Mouse (Mus musculus) brain, embryonic 14.5 days (tissue): ENCODE results near the gene Zmpste24. TPM values are rescaled to one million over a fixed set of nuclear protein-coding genes. Genes with fewer than 3 reads are reported as not detected.

Experiments
- DNase-seq: peaks from one replicate; pipeline ENCODE4 v3.0.0-alpha.2; 2011; ENCODE audit warnings: low read depth
- CTCF ChIP-seq: fragments of 200-500 bp; IDR thresholded peaks from 2 replicates; pipeline ENCODE4 v1.5.1; 2012; ENCODE audit warnings: inconsistent platforms, mild to moderate bottlenecking, moderate library complexity, borderline replicate concordance; ENCODE audit not compliant: insufficient read depth, insufficient read length; ENCODE audit errors: extremely low read depth
- POLR2A ChIP-seq: fragments of 200-500 bp; IDR thresholded peaks from 2 replicates; pipeline ENCODE4 v1.6.1; 2012; ENCODE audit warnings: mild to moderate bottlenecking, inconsistent platforms, borderline replicate concordance; ENCODE audit not compliant: poor library complexity, insufficient read depth, insufficient read length, severe bottlenecking; ENCODE audit errors: extremely low read depth
- polyA plus RNA-seq: library from polyadenylated mRNA; depleted of rRNA; stranded (reverse); fragments of >200 nt; gene quantifications from 2 replicates; pipeline ENCODE4 v1.2.3, GENCODE M21; 2012; rRNA removed

Gene Zmpste24
- polyA plus RNA-seq, 1 experiment, result 19.4 TPM

- TF ChIP-seq POLR2A, result no peak
- TF ChIP-seq CTCF, result no peak
Observed at GRCm38 (mm10) chr4:121010770-121011549, 87.1 kb downstream of the Zmpste24 start.

More at GRCm38 (mm10) chr4:121010770-121011549, 87.1 kb downstream of the Zmpste24 start:
- DNase-seq, result no peak

Other genes with a start within 250 kb of the Zmpste24 start
- 21.8 and 39.8 TPM in 2 replicates for gene Rims3, start 243.4 kb downstream of the Zmpste24 start, polyA plus RNA-seq
- 31.2 and 32.6 TPM in 2 replicates for gene Exo5, start 173.2 kb downstream of the Zmpste24 start, polyA plus RNA-seq
- 2.9 and 4.2 TPM in 2 replicates for gene Zfp69, start 146.5 kb downstream of the Zmpste24 start, polyA plus RNA-seq
- gene Smap2, start 81.0 kb downstream of the Zmpste24 start, polyA plus RNA-seq, result 34.4 and 59.8 TPM in 2 replicates
- gene Col9a2, start 58.9 kb downstream of the Zmpste24 start, polyA plus RNA-seq, result 11.0 and 17.5 TPM in 2 replicates
- gene Tmco2, start 11.0 kb upstream of the Zmpste24 start, polyA plus RNA-seq, result not detected in 2 replicates
- gene Rlf, start 116.8 kb upstream of the Zmpste24 start, polyA plus RNA-seq, result 15.5 and 23.2 TPM in 2 replicates
- gene Gm12888, start 226.7 kb upstream of the Zmpste24 start, polyA plus RNA-seq, result not detected in 2 replicates